In the genomic region with DNA sequence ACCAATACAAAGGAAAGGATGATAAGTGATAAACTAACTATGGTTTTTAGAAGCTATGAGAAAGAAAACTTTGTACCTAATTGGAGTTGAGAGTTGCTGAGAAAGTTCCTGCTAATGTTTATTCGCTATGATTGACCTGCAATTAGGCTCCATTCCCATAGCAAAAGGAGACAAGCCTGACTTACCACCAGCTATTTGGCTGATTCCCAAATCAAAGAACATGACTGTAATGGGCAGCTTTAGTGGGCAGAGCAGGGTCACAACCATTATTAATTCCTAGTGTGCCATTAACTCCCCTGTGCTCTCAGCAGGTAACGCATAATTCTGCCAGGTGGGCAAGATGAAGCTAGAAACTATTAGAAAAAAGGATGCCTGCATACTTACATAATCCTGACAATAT, we compare ENCODE assay signal across 35 mouse cellular contexts.
DNase-seq lines count a peak whose midpoint lies in the region; ATAC-seq and TF ChIP-seq lines count a peak whose summit lies in the region.
"Had no signal": no experiment of that assay in that cellular context is flagged by ENCODE, and none has a peak within 500 bp of the region (broad histone marks: within the 10 kb centered on the region; RNA-seq: fewer than 3 reads in every experiment).

No protein-coding gene starts in this region.

- intact Hi-C loops in left cerebral cortex, postnatal 25 days (cut with DNase I) = no loop called here

- H3K27me3 ChIP-seq in forebrain, embryonic 14.5 days (replicated peaks; ENCODE audit: control insufficient read depth, insufficient read depth, low read length) = no peaks in the 10 kb centered on the region
- no peaks in the 10 kb centered on the region for H3K27me3 ChIP-seq in forebrain, embryonic 16.5 days (replicated peaks; ENCODE audit: control insufficient read depth, insufficient read depth, low read length)
- no peaks in the 10 kb centered on the region for H3K27me3 ChIP-seq in kidney, postnatal 0 days (ENCODE audit: insufficient read depth, low read length)
- H3K27me3 ChIP-seq: embryonic facial prominence, embryonic 13.5 days; forebrain, embryonic 13.5 days; heart, embryonic 12.5 days; hindbrain, embryonic 13.5 days; limb, embryonic 13.5 days; liver, embryonic 13.5 days; midbrain, embryonic 13.5 days; neural tube, embryonic 13.5 days; Patski had no signal

- no peak for TF ChIP-seq CTCF in kidney, postnatal 0 days (IDR thresholded peaks at IDR 0.05; ENCODE audit: low read depth)

- H3K9me3 ChIP-seq in forebrain, embryonic 14.5 days (replicated peaks; ENCODE audit: control insufficient read depth, low read length) = no peaks in the 10 kb centered on the region
- H3K9me3 ChIP-seq in forebrain, embryonic 16.5 days (ENCODE audit: control insufficient read depth, low read length) = no peaks in the 10 kb centered on the region
- H3K9me3 ChIP-seq in kidney, postnatal 0 days (replicated peaks; ENCODE audit: low read length) = no peaks in the 10 kb centered on the region
- H3K9me3 ChIP-seq: embryonic facial prominence, embryonic 13.5 days; forebrain, embryonic 13.5 days; G1E; heart, embryonic 12.5 days; hindbrain, embryonic 13.5 days; limb, embryonic 13.5 days; midbrain, embryonic 13.5 days; neural tube, embryonic 13.5 days had no signal

- 65% methylated on average over 2 of the region's 2 CpGs for WGBS in forebrain, embryonic 14.5 days
- WGBS in forebrain, embryonic 16.5 days = 74% methylated on average over 2 of the region's 2 CpGs
- WGBS in kidney, postnatal 0 days = 38% methylated on average over 2 of the region's 2 CpGs

- peak; percentile 8 for DNase-seq in forebrain, embryonic 14.5 days (ENCODE audit: low spot score)
- peak; percentile 64 to 84 for DNase-seq in kidney, adult 8-10 months
- peak; percentile 61 for DNase-seq in kidney, postnatal 0 days (ENCODE audit: low spot score)
- peak; percentile 5 to 19 for DNase-seq in kidney, postnatal 4 days
- no peak for DNase-seq in adrenal gland, adult 18-20 months (ENCODE audit: low spot score in 2 of 2)
- DNase-seq in left cerebral cortex, postnatal 25 days (ENCODE audit: low spot score in 2 of 2) = no peak
- DNase-seq: adrenal gland, postnatal 14 days; cerebellum, adult 11-12 months; cerebellum, adult 9-11 months; embryo, embryonic 11 days; gastrocnemius, adult 2 months; gastrocnemius, postnatal 36 days; heart, adult 18-20 months; heart, postnatal 4 days; layer of hippocampus, adult 9-11 months; liver, embryonic 13.5 days; lung, adult 18-20 months; right cerebral cortex, postnatal 4 days; thymus, adult 18-20 months; thymus, postnatal 36 days had no signal

- ATAC-seq in forebrain, embryonic 14.5 days = no peak
- no peak for ATAC-seq in forebrain, embryonic 16.5 days
- peak; percentile 88; the same call in 1 of the 2 replicates for ATAC-seq in kidney, postnatal 0 days (replicated peaks; ENCODE audit: low FRiP score, low read depth)
- no peak for ATAC-seq in erythroid progenitor cell, adult 5-6 weeks (replicated peaks; ENCODE audit: low FRiP score, poor library complexity, severe bottlenecking)
- ATAC-seq: forebrain, embryonic 13.5 days; inflammation-experienced regulatory T-cells, adult 6 months; lung, postnatal 0 days; midbrain, embryonic 13.5 days; Patski had no signal

- no peak overlapping the region for H3K4me2 ChIP-seq in forebrain, embryonic 14.5 days (ENCODE audit: low read length)
- no peak overlapping the region for H3K4me2 ChIP-seq in forebrain, embryonic 16.5 days (ENCODE audit: low read length)
- H3K4me2 ChIP-seq in kidney, postnatal 0 days (ENCODE audit: low read length) = no peak overlapping the region
- H3K4me2 ChIP-seq: embryonic facial prominence, embryonic 13.5 days; forebrain, embryonic 13.5 days; heart, embryonic 12.5 days; hindbrain, embryonic 13.5 days; limb, embryonic 13.5 days; liver, embryonic 13.5 days; midbrain, embryonic 13.5 days; neural tube, embryonic 13.5 days had no signal

- no peaks in the 10 kb centered on the region for H3K36me3 ChIP-seq in forebrain, embryonic 14.5 days (ENCODE audit: control insufficient read depth, insufficient read depth, low read length)
- no peaks in the 10 kb centered on the region for H3K36me3 ChIP-seq in forebrain, embryonic 16.5 days (ENCODE audit: control insufficient read depth, insufficient read depth)
- no peaks in the 10 kb centered on the region for H3K36me3 ChIP-seq in kidney, postnatal 0 days (ENCODE audit: insufficient read depth, low read length)
- H3K36me3 ChIP-seq: embryonic facial prominence, embryonic 13.5 days; G1E; heart, embryonic 12.5 days; hindbrain, embryonic 13.5 days; limb, embryonic 13.5 days; liver, embryonic 13.5 days; midbrain, embryonic 13.5 days; neural tube, embryonic 13.5 days had no signal

- H3K9ac ChIP-seq in forebrain, embryonic 14.5 days (ENCODE audit: low read length) = no peak overlapping the region
- no peak overlapping the region for H3K9ac ChIP-seq in forebrain, embryonic 16.5 days (replicated peaks; ENCODE audit: low read depth, low read length)
- H3K9ac ChIP-seq in kidney, postnatal 0 days (ENCODE audit: low read depth, low read length) = no peak overlapping the region
- H3K9ac ChIP-seq: embryonic facial prominence, embryonic 13.5 days; forebrain, embryonic 13.5 days; heart, embryonic 12.5 days; hindbrain, embryonic 13.5 days; limb, embryonic 13.5 days; liver, embryonic 13.5 days; midbrain, embryonic 13.5 days; neural tube, embryonic 13.5 days had no signal

- no peak overlapping the region for H3K27ac ChIP-seq in forebrain, embryonic 14.5 days (ENCODE audit: low read depth, low read length)
- H3K27ac ChIP-seq in forebrain, embryonic 16.5 days (ENCODE audit: low read length) = no peak overlapping the region
- H3K27ac ChIP-seq in kidney, postnatal 0 days = peak overlapping the region; percentile 19; the same call in 1 of the 2 replicates
- H3K27ac ChIP-seq: embryonic facial prominence, embryonic 13.5 days; forebrain, embryonic 13.5 days; gastrocnemius, adult 2 months; hindbrain, embryonic 13.5 days; limb, embryonic 13.5 days; liver, embryonic 13.5 days; macrophage; midbrain, embryonic 13.5 days; neural tube, embryonic 13.5 days; stomach, postnatal 0 days had no signal

- H3K4me1 ChIP-seq in forebrain, embryonic 14.5 days (ENCODE audit: control insufficient read depth, insufficient read depth, low read length) = no peaks in the 10 kb centered on the region
- no peaks in the 10 kb centered on the region for H3K4me1 ChIP-seq in forebrain, embryonic 16.5 days (replicated peaks; ENCODE audit: control insufficient read depth, insufficient read depth, low read length)
- H3K4me1 ChIP-seq in kidney, postnatal 0 days (replicated peaks; ENCODE audit: insufficient read depth, low read length) = no peaks in the 10 kb centered on the region
- H3K4me1 ChIP-seq: embryonic facial prominence, embryonic 13.5 days; forebrain, embryonic 13.5 days; heart, embryonic 12.5 days; hindbrain, embryonic 13.5 days; limb, embryonic 13.5 days; liver, embryonic 13.5 days; midbrain, embryonic 13.5 days; neural tube, embryonic 13.5 days had no signal

- H3K4me3 ChIP-seq in forebrain, embryonic 14.5 days (ENCODE audit: low read depth, low read length) = no peak overlapping the region
- H3K4me3 ChIP-seq in forebrain, embryonic 16.5 days (replicated peaks; ENCODE audit: low read length) = no peak overlapping the region
- no peak overlapping the region for H3K4me3 ChIP-seq in kidney, postnatal 0 days (replicated peaks; ENCODE audit: low read depth, low read length)
- H3K4me3 ChIP-seq: embryonic facial prominence, embryonic 13.5 days; forebrain, embryonic 13.5 days; gastrocnemius, adult 2 months; heart, embryonic 12.5 days; hindbrain, embryonic 13.5 days; limb, embryonic 13.5 days; liver, embryonic 13.5 days; midbrain, embryonic 13.5 days; neural tube, embryonic 13.5 days had no signal

Comparison
In these comparisons a context has a peak if more than half of its experiments do, and no peak if none do; other contexts are left out.
1. DNase-seq: peak in forebrain, embryonic 14.5 days (single experiment), kidney, adult 8-10 months (2 of 2), kidney, postnatal 0 days (single experiment) and kidney, postnatal 4 days (2 of 2); none in adrenal gland, adult 18-20 months (0 of 2) and left cerebral cortex, postnatal 25 days (0 of 2).